Mouse (Mus musculus) Patski (cell line): ENCODE results near the gene Dlst. TPM values are rescaled to one million over a fixed set of nuclear protein-coding genes. Genes with fewer than 3 reads are reported as not detected.

Experiments used
- ATAC-seq: fragments of 100-300 bp; one replicate; pipeline ENCODE4 v1.8.0; 2021
- CTCF ChIA-PET: fragments of 350-600 bp; sonication (Branson Sonifier 250); formaldehyde crosslinking; loops from one replicate; lab custom pipeline; 2022; ENCODE audit warnings: inconsistent platforms; lab: Charles Lee
- POLR2A ChIA-PET: fragments of 350-600 bp; sonication (Branson Sonifier 250); formaldehyde crosslinking; loops from one replicate; lab custom pipeline; 2022; ENCODE audit warnings: antibody characterized with exemption, inconsistent platforms; lab: Charles Lee
- DNase-seq: peaks from one replicate; pipeline ENCODE4 v3.0.0-alpha.2; 2011; ENCODE audit warnings: low read depth, low spot score
- H3K27me3 ChIP-seq: fragments of 371-371 bp; one replicate; pipeline ENCODE4 v1.5.1; 2021
- CTCF ChIP-seq: fragments of 100-300 bp; IDR thresholded peaks from one replicate; pipeline ENCODE4 v1.5.1; 2021
- in situ Hi-C: fragments of 300-500 bp; cut with MboI; formaldehyde crosslinking; loops from 3 replicates; pipeline ENCODE4 v1.11.1; 2018; ENCODE audit warnings: low pct_unique_long_range_greater_than_20kb, mixed read lengths
- polyA plus RNA-seq: library from polyadenylated mRNA; unstranded; gene quantifications from one replicate; pipeline ENCODE4 v1.2.3, GENCODE M21; 2021

Gene Dlst
- polyA plus RNA-seq, 1 experiment from 2014 or later: 194 TPM

DNA sequence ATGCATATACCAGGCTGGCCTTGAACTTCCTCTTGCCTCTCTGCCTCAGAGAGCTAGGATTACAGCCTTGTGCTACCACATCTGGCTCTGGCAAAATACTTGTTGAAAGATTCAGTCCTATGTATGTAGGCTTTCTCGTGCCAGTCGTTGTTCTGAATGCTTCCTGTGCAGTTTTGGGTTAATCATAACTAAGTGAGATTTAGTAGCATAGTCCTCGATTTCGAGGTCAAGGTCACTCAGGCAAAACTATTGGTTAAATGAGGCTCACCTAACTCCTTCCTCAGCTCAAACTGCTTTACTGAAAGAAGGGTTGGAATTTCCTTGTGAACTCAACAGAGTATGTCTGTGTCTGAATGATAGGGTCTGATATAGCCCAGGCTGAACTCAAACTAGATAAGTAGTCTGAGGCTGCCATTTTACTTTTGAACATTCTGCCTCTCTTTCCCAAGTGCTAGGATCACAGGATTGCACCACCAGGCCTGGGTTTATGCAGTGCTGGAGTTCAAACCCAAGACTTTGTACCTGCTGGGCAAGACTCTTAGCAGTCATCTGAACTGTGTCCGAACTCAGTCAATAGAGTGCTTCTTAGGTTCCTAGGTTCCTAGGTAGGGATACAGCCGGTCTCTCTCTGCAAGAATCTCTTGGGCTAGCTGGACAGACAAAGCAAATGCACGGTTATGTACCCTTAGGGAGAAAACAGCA, 2.1 kb downstream of the Dlst start:
- ATAC-seq: no peak
- in situ Hi-C loops: no loop called here

DNA sequence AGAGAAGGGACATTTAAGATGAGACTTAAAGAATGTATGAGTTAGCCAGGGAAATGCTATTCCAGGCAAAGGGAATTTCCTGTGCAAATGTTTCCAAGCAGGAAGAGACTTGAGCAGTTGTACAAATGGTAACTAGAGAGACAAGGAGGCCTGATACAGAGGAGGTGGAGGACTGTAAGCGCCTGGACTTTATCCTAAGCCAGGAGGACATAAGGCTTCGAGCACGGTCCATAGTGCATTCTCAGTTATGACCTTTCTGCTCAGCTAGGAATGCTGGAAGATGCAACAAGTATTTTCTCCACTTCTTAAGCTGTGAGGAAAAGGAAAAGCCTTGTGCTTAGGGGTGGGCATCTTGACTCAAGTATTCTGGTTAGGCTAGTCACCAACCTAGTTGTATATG, 2.7 kb downstream of the Dlst start:
- in situ Hi-C loops: no loop called here
- ChIA-PET CTCF (no interaction called here), POLR2A (no interaction called here)
- no peak for DNase-seq
- H3K27me3 ChIP-seq: no peaks in the 10 kb centered on the region
- TF ChIP-seq CTCF: no peak
- ATAC-seq: no peak

More for the DNA sequence above, 2.1 kb downstream of the Dlst start:
- no peaks in the 10 kb centered on the region for H3K27me3 ChIP-seq
- POLR2A ChIA-PET: interaction anchor here (0.6 kb wide), 1 partner anchor 19 kb away, joined by 5 read pairs; no protein-coding TSS in a partner anchor
- DNase-seq: no peak
- CTCF ChIA-PET: no interaction called here
- no peak for TF ChIP-seq CTCF

- DNase-seq (no peak), ATAC-seq (no peak)
- no peak for TF ChIP-seq CTCF
- ChIA-PET POLR2A (interaction anchor here (0.6 kb wide), 1 partner anchor 113 kb away, joined by 3 read pairs; no protein-coding TSS in a partner anchor), CTCF (no interaction called here)
- H3K27me3 ChIP-seq: no peaks in the 10 kb centered on the region
- in situ Hi-C loops: no loop called here
Measured at GRCm38 (mm10) chr12:85113917-85114316, 3.3 kb downstream of the Dlst start.

DNA sequence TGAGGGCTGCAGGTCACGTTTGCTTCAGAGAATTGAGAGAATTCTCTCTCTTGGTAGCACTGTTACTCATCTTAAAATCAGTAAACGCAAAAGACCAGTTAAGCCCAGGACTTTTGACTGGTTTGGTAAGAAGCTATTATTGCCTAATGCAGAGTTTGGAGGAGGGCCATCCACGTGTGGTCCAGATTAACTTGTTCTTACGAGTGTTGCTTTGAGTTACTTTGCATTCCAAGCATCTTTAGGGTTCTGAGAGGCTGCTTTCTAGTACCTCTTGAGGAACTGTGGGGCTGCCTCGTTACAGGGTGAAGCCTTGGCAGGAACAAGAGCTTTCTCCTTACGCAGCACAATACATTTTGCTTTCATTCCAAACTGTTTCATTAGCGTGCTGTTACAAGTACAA, 5.0 kb downstream of the Dlst start:
- CTCF ChIA-PET: no interaction called here
- no peak for TF ChIP-seq CTCF
- POLR2A ChIA-PET: no interaction called here
- in situ Hi-C loops: no loop called here
- no peaks in the 10 kb centered on the region for H3K27me3 ChIP-seq
- ATAC-seq: no peak
- DNase-seq: no peak

DNA sequence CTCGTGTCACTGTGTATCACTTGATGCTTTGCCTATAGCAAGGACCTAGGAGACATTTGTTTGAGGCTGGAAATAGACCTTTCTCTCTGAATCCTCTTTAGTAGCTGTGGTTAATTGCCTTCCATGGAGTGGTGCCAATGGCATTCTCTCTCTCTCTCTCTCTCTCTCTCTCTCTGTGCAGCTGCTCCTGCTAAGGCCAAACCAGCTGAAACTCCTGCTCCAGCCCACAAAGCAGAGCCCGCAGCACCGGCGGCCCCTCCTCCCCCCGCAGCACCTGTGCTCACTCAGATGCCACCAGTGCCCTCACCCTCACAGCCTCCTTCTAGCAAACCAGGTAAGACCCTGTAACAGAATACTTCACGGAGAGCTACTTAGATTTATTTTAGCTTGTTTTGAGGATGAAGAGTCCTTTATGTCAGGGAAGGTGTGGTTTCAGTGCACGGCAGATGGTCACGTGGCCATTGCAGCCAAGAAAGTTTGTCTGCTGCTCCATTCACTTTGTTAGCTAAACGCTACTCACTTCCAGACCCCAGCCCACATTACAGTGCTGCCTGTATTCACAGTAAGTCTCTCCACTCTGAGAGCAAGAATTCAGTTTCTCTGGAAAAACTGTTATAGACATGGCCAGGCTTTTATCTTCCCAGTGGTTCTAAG, 11.3 kb downstream of the Dlst start:
- H3K27me3 ChIP-seq: no peaks in the 10 kb centered on the region
- in situ Hi-C loops: no loop called here
- ChIA-PET POLR2A (no interaction called here), CTCF (no interaction called here)
- ATAC-seq: no peak
- DNase-seq: no peak
- no peak for TF ChIP-seq CTCF

DNA sequence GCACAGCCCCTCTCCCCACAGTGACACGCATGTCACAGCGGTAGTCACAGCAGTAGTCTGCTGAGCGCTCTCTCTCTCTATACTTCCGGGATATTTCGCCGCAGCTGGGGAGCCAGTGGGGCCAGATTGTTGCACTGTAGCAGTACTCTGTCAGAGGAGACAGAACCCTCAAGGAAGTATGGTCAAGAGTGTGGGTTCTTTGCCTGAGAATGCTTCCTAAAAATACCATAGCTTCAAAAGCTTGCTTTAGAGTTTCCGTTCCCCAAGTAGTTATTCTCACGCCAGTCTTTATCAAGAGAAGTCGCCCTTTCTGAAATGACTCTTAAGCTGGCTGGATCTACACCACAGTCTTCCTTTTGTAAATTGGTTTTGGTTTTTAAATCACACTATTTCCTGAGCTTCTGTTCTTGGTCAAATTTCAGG, 12.5 kb downstream of the Dlst start:
- no peaks in the 10 kb centered on the region for H3K27me3 ChIP-seq
- POLR2A ChIA-PET: no interaction called here
- DNase-seq: no peak
- CTCF ChIA-PET: no interaction called here
- no peak for TF ChIP-seq CTCF
- ATAC-seq: no peak
- in situ Hi-C loops: no loop called here

DNA sequence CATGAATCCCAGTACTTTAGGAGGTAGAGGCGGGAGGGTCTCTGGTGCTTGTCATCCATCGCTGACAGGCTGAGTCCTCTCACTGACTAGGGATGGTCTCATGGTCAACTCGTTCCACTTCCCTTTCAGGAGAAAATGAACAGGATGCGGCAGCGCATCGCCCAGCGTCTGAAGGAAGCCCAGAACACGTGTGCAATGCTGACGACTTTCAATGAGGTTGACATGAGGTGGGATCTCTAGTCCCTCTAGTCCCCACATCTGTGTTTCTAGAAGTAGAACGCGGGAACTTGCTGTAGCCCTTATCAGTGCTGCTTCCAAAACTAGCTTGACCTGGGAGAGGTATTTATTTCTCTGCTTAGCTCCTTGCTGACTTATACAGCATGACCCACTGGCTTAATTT, 13.0 kb downstream of the Dlst start:
- in situ Hi-C loops: no loop called here
- CTCF ChIA-PET: no interaction called here
- no peak for TF ChIP-seq CTCF
- no peak for ATAC-seq
- H3K27me3 ChIP-seq: no peaks in the 10 kb centered on the region
- no peak for DNase-seq
- POLR2A ChIA-PET: interaction anchor here (0.6 to 0.7 kb wide), 2 partner anchors 179 to 1455 kb away, joined by 3 read pairs; no protein-coding TSS in a partner anchor

- no peak for DNase-seq
- TF ChIP-seq CTCF: no peak
- H3K27me3 ChIP-seq: no peaks in the 10 kb centered on the region
- POLR2A ChIA-PET: no interaction called here
- in situ Hi-C loops: no loop called here
- CTCF ChIA-PET: no interaction called here
- ATAC-seq: no peak
Measured at GRCm38 (mm10) chr12:85124751-85125150, 14.1 kb downstream of the Dlst start.

DNA sequence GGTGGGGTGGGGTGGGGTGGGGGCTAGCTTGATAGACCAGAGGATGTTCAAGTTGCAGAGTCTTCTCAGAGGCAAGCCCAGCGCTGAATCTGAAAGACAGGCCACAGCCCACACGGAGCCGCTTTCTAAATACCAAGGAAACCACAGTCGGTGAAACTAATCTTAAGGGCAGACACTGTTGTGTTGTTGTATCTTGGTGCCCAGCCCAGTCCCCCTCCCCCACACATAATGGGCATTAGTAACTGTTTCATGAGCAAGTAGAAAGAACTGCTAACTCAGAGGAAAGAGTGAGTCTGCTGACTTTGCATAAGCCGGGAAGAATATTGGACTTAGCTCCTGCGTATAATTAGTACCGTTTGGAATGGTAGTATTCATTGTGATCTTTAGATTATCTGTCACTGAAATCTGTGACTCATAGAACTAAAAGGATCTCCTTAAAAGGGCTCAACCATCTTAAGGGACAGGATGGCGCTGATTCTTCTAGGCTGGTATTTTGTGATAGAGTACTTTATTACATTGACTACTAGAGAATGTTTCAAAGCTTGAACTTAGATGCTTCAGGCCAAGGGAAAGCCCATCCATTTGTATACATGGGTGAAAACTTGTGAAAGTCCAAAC, 16.5 kb downstream of the Dlst start:
- ChIA-PET POLR2A (no interaction called here), CTCF (no interaction called here)
- no peaks in the 10 kb centered on the region for H3K27me3 ChIP-seq
- no peak for ATAC-seq
- no peak for TF ChIP-seq CTCF
- no peak for DNase-seq
- in situ Hi-C loops: no loop called here

DNA sequence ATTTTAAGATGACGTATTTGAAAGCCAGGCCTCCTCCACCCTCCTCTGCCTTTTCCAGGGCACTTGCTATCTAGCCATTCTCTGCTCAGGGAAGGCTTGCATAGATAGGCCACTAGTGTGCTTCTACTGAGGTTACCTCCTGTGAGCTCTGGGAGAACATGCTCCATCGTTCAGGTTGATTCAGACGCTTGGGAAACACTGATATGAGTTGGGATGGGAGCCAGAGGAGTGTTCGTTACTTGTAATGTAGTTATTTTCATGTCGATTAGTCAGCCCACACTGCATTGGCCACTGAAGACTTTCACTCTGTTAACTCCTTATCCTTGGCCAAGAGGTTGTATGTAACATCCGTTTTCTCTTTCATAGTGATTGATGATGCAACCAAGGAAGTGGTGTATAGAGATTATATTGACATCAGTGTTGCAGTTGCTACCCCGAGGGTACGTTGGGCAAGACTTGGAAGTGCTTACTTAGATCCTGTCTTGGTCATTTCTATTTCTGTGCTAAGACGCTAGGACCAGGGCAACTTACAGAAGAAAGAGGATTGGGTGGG, 18.9 kb downstream of the Dlst start:
- no peak for TF ChIP-seq CTCF
- POLR2A ChIA-PET: no interaction called here
- CTCF ChIA-PET: no interaction called here
- H3K27me3 ChIP-seq: no peaks in the 10 kb centered on the region
- no peak for ATAC-seq
- DNase-seq: no peak
- in situ Hi-C loops: no loop called here
